Mouse (Mus musculus): Measurements from ENCODE around the gene Cabp1.

DNA sequence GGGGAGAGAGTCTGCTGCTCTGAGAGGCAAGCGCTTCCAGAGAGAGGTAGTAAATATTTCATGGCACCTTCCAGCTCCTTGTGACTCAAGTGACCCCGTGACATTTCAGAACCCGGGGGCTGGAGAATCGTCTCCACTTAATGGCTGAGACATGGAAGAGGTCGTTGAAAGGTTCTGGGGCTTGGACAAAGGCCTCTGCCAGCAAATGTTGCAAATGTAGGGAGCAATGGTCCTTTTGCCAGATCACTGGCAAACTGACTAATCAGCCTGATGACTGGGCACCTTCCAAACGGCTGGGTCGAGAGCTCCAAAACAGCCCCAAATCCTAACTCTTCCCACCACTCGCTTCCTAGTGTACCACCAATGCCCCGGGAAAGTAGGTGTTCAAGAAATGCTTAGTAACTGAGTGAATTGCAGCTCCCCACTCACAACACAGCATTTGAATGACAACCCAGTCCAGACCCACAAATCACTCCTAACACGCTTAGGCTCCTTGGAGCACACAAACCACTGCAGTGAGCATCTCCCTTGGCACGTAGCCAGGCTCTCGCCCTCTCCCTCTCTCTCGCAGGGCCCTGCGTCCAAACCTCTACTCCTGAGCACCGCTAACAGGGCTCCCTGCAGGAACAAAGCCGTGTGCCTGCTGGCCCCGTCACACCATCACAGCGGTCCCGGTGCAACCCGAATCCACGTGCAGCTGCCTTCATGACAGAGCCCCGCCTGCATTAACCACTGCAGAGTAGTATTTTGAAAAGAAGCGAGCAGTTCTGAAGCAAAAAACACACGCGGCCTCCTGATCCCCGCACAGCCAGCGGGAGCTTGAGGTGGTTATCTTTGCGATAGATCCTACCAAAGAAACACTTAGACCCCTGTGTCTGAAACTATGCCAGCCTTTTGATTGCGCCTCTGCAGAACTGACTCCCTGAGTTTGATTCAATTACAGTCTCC lies 2.0 kb downstream of the Cabp1 start:
- TF ChIP-seq POLR2A (IDR thresholded peaks at IDR 0.05; ENCODE audit: insufficient read depth, low read depth, low read length) = no peak
- no peak for TF ChIP-seq CTCF (IDR thresholded peaks at IDR 0.05; ENCODE audit: insufficient read depth, low read depth, low read length)

Measured in olfactory bulb, adult 2 months (tissue).